In genomic region chr13:94182026-94182425, GRCm38 (mm10) we compare ENCODE assay signal across 17 mouse cellular contexts.
"Had no signal": no experiment of that assay in that cellular context is flagged by ENCODE, and none has a peak within 500 bp of the region (broad histone marks: within the 10 kb centered on the region; RNA-seq: fewer than 3 reads in every experiment).

No protein-coding gene starts in this region.

- H3K9ac ChIP-seq: hindbrain, embryonic 12.5 days; limb, embryonic 15.5 days; liver, embryonic 13.5 days; liver, postnatal 0 days; lung, embryonic 15.5 days; midbrain, embryonic 12.5 days; neural tube, embryonic 15.5 days had no signal

- H3K4me3 ChIP-seq: hindbrain, embryonic 12.5 days; limb, embryonic 15.5 days; liver, embryonic 13.5 days; lung, embryonic 15.5 days; megakaryocyte, embryonic 14.5 days; midbrain, embryonic 12.5 days; myocyte; neural tube, embryonic 15.5 days had no signal

- H3K9me3 ChIP-seq: hindbrain, embryonic 12.5 days; limb, embryonic 15.5 days; liver, embryonic 13.5 days; lung, embryonic 15.5 days; megakaryocyte, embryonic 14.5 days; midbrain, embryonic 12.5 days; neural tube, embryonic 15.5 days had no signal

- H3K27me3 ChIP-seq: hindbrain, embryonic 12.5 days; limb, embryonic 15.5 days; liver, embryonic 13.5 days; lung, embryonic 15.5 days; neural tube, embryonic 15.5 days had no signal

- DNase-seq: layer of hippocampus, adult 9-11 months; layer of hippocampus, postnatal 36 days; liver, embryonic 13.5 days; liver, postnatal 0 days; lung, postnatal 14 days; spleen, adult 18-20 months; thymus, postnatal 4 days had no signal

- ATAC-seq: hindbrain, embryonic 16.5 days; inflammation-experienced regulatory T-cells, adult 6 months; liver, postnatal 0 days had no signal

- H3K27ac ChIP-seq: hindbrain, embryonic 12.5 days; limb, embryonic 15.5 days; liver, embryonic 13.5 days; lung, embryonic 15.5 days; macrophage; midbrain, embryonic 12.5 days; neural tube, embryonic 15.5 days had no signal

- H3K36me3 ChIP-seq: hindbrain, embryonic 12.5 days; liver, embryonic 13.5 days; lung, embryonic 15.5 days; midbrain, embryonic 12.5 days; neural tube, embryonic 15.5 days had no signal

- H3K4me2 ChIP-seq: hindbrain, embryonic 12.5 days; limb, embryonic 15.5 days; liver, embryonic 13.5 days; lung, embryonic 15.5 days; midbrain, embryonic 12.5 days; neural tube, embryonic 15.5 days had no signal
